In genomic region chr10:93969306-93969705, GRCm38 (mm10) we compare ENCODE assay signal across 25 mouse cellular contexts.
A peak's percentile ranks its signal among the peaks of the same experiment; 100 is the strongest.
DNase-seq lines count a peak whose midpoint lies in the region; ATAC-seq and TF ChIP-seq lines count a peak whose summit lies in the region.
"Had no signal": no experiment of that assay in that cellular context is flagged by ENCODE, and none has a peak within 500 bp of the region (broad histone marks: within the 10 kb centered on the region; RNA-seq: fewer than 3 reads in every experiment).

No protein-coding gene starts in this region.

- no peaks in the 10 kb centered on the region for H3K9me3 ChIP-seq in heart, embryonic 12.5 days (replicated peaks)
- no peaks in the 10 kb centered on the region for H3K9me3 ChIP-seq in kidney, postnatal 0 days (replicated peaks; ENCODE audit: low read length)
- no peaks in the 10 kb centered on the region for H3K9me3 ChIP-seq in intestine, postnatal 0 days (ENCODE audit: control insufficient read depth)
- H3K9me3 ChIP-seq: forebrain, embryonic 10.5 days; G1E; heart, embryonic 15.5 days; limb, embryonic 15.5 days; liver, embryonic 15.5 days; lung, embryonic 15.5 days; megakaryocyte, embryonic 14.5 days had no signal

- H3K4me1 ChIP-seq in heart, embryonic 12.5 days (replicated peaks), result no peaks in the 10 kb centered on the region; the same call in 1 of the 2 replicates
- no peaks in the 10 kb centered on the region for H3K4me1 ChIP-seq in kidney, postnatal 0 days (replicated peaks; ENCODE audit: insufficient read depth, low read length)
- H3K4me1 ChIP-seq in intestine, postnatal 0 days (replicated peaks; ENCODE audit: control insufficient read depth, insufficient read depth, low read length), result no peaks in the 10 kb centered on the region
- H3K4me1 ChIP-seq: heart, embryonic 15.5 days; limb, embryonic 15.5 days; liver, embryonic 15.5 days; lung, embryonic 15.5 days; megakaryocyte, embryonic 14.5 days had no signal

- peaks cover 54% of the 10 kb centered on the region for H3K36me3 ChIP-seq in heart, embryonic 12.5 days
- peaks cover 24% of the 10 kb centered on the region for H3K36me3 ChIP-seq in kidney, postnatal 0 days (ENCODE audit: insufficient read depth, low read length)
- H3K36me3 ChIP-seq in intestine, postnatal 0 days (ENCODE audit: control insufficient read depth, insufficient read depth), result peaks cover 26% of the 10 kb centered on the region; the same call in 1 of the 2 replicates

- no peaks in the 10 kb centered on the region for H3K27me3 ChIP-seq in heart, embryonic 12.5 days (replicated peaks)
- H3K27me3 ChIP-seq in kidney, postnatal 0 days (ENCODE audit: insufficient read depth, low read length), result no peaks in the 10 kb centered on the region
- H3K27me3 ChIP-seq in intestine, postnatal 0 days (replicated peaks; ENCODE audit: control insufficient read depth, insufficient read depth, low read length), result no peaks in the 10 kb centered on the region
- H3K27me3 ChIP-seq: heart, embryonic 15.5 days; limb, embryonic 15.5 days; liver, embryonic 15.5 days; lung, embryonic 15.5 days; megakaryocyte, embryonic 14.5 days; Patski had no signal

- no peak overlapping the region for H3K4me2 ChIP-seq in heart, embryonic 12.5 days
- no peak overlapping the region for H3K4me2 ChIP-seq in kidney, postnatal 0 days (ENCODE audit: low read length)
- no peak overlapping the region for H3K4me2 ChIP-seq in intestine, postnatal 0 days (replicated peaks; ENCODE audit: low read depth)
- H3K4me2 ChIP-seq: heart, embryonic 15.5 days; limb, embryonic 15.5 days; liver, embryonic 15.5 days; lung, embryonic 15.5 days had no signal

- H3K27ac ChIP-seq in heart, embryonic 12.5 days (ENCODE audit: poor library complexity, severe bottlenecking), result peak overlapping the region; percentile 54
- no peak overlapping the region for H3K27ac ChIP-seq in kidney, postnatal 0 days
- no peak overlapping the region for H3K27ac ChIP-seq in intestine, postnatal 0 days (ENCODE audit: low read depth, low read length)
- H3K27ac ChIP-seq: forebrain, embryonic 10.5 days; heart, embryonic 15.5 days; limb, embryonic 15.5 days; liver, embryonic 15.5 days; lung, embryonic 15.5 days had no signal

- no peak for ATAC-seq in heart, embryonic 12.5 days (ENCODE audit: insufficient number of reproducible peaks, low FRiP score)
- ATAC-seq in kidney, postnatal 0 days (replicated peaks; ENCODE audit: low FRiP score, low read depth), result no peak
- no peak for ATAC-seq in intestine, postnatal 0 days
- ATAC-seq: forebrain, embryonic 16.5 days; Patski had no signal

- H3K4me3 ChIP-seq in heart, embryonic 12.5 days, result no peak overlapping the region
- no peak overlapping the region for H3K4me3 ChIP-seq in kidney, postnatal 0 days (replicated peaks; ENCODE audit: low read depth, low read length)
- no peak overlapping the region for H3K4me3 ChIP-seq in intestine, postnatal 0 days (ENCODE audit: low read depth, low read length)
- H3K4me3 ChIP-seq: forebrain, embryonic 10.5 days; heart, embryonic 15.5 days; limb, embryonic 15.5 days; liver, embryonic 15.5 days; lung, embryonic 15.5 days; megakaryocyte, embryonic 14.5 days had no signal

- intact Hi-C loops in heart, postnatal 14 days (cut with DNase I), result no loop called here

- TF ChIP-seq CTCF in kidney, postnatal 0 days (IDR thresholded peaks at IDR 0.05; ENCODE audit: low read depth), result no peak
- TF ChIP-seq CTCF in intestine, postnatal 0 days (IDR thresholded peaks at IDR 0.05; ENCODE audit: low read depth), result no peak

- no peak for DNase-seq in heart, postnatal 14 days
- DNase-seq in kidney, postnatal 0 days (ENCODE audit: low spot score), result peak; percentile 54
- DNase-seq in kidney, postnatal 25 days, result no peak
- DNase-seq in embryo, embryonic 11 days, result peak; percentile 23
- no peak for DNase-seq in left cerebral cortex, adult 9 months (ENCODE audit: low spot score in 2 of 2)
- DNase-seq: adrenal gland, postnatal 10 days; cerebellum, adult 18-20 months; cerebellum, postnatal 14 days; gastrocnemius, postnatal 10 days; heart, postnatal 4 days; kidney, adult 11 months; layer of hippocampus, adult 9-11 months; lung, postnatal 36 days; spleen, adult 18-20 months had no signal

- 62% methylated on average over 10 of the region's 10 CpGs for WGBS in heart, embryonic 12.5 days
- 51% methylated on average over 10 of the region's 10 CpGs for WGBS in kidney, postnatal 0 days
- 73% methylated on average over 10 of the region's 10 CpGs for WGBS in intestine, postnatal 0 days

- H3K9ac ChIP-seq in heart, embryonic 12.5 days, result no peak overlapping the region
- H3K9ac ChIP-seq in kidney, postnatal 0 days (ENCODE audit: low read depth, low read length), result no peak overlapping the region
- H3K9ac ChIP-seq in intestine, postnatal 0 days (ENCODE audit: low read depth, low read length), result no peak overlapping the region
- H3K9ac ChIP-seq: heart, embryonic 15.5 days; limb, embryonic 15.5 days; liver, embryonic 15.5 days; lung, embryonic 15.5 days had no signal

Comparison
In these comparisons a context has a peak if more than half of its experiments do, and no peak if none do; other contexts are left out.
1. DNase-seq: peak in kidney, postnatal 0 days (single experiment) and embryo, embryonic 11 days (single experiment); none in heart, postnatal 14 days (0 of 2), kidney, postnatal 25 days (0 of 2) and left cerebral cortex, adult 9 months (0 of 2).